ENCODE assay signal across 7 mouse cellular contexts in the genomic region with DNA sequence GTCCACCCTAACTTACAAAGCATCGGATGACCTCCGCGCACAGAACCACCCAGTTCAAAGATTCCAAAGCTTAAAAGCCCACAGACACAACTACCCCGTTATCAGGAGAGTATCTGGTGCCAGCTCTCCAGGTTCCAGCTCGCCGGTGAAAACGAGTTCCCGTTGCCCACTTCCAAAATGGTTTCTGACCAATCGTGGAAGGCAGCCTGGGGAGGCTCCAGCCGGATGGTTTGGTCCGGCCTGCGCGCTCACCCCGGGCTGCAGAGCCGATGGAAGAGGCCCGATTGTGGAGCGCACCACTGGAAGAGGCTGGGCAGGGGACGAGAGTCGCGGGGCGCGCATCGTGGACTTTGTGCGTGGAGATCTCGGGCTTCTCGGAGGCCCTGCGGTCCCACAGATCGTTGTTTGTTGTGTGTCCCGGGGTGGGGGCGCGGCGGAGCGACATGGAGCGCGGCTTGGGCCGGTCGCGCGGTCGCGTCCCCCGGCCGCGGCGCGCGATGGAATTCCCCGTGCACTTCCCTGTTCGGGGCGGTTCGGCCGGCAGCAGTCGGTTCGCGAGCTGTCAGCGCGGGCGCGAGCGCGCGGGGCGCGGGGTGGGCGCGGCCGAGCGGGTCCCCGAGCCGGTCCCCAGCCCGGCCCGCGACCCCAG. TPM values are rescaled to one million over a fixed set of nuclear protein-coding genes. Genes with fewer than 3 reads are reported as not detected.
A peak's percentile ranks its signal among the peaks of the same experiment; 100 is the strongest.
DNase-seq lines count a peak whose midpoint lies in the region; ATAC-seq lines count a peak whose summit lies in the region.

Gene Ankrd13a, plus strand, starts transcription at position 275 of the 649 bp plus-strand sequence.

- peak; percentile 95 for DNase-seq in adrenal gland, postnatal 14 days
- DNase-seq in embryonic facial prominence, embryonic 11.5 days (ENCODE audit: low spot score), result peak; percentile 94
- peak; percentile 91 for DNase-seq in kidney, adult 11 months
- DNase-seq in limb, embryonic 10.5 days (ENCODE audit: low spot score), result peak; percentile 93
- DNase-seq in spleen, adult 12 weeks (ENCODE audit: low spot score), result peak; percentile 86

- H3K36me3 ChIP-seq in embryonic facial prominence, embryonic 11.5 days (replicated peaks; ENCODE audit: control insufficient read depth, insufficient read depth, low read depth, low read length), result no peaks in the 10 kb centered on the region
- H3K36me3 ChIP-seq in limb, embryonic 10.5 days, result no peaks in the 10 kb centered on the region
- H3K36me3 ChIP-seq in midbrain, embryonic 13.5 days, result no peaks in the 10 kb centered on the region

- H3K4me3 ChIP-seq in embryonic facial prominence, embryonic 11.5 days (ENCODE audit: low read depth, low read length), result peak within 1 kb of the TSS; percentile 90
- peak within 1 kb of the TSS; percentile 100 for H3K4me3 ChIP-seq in limb, embryonic 10.5 days
- peak within 1 kb of the TSS; percentile 99 for H3K4me3 ChIP-seq in midbrain, embryonic 13.5 days (replicated peaks)

- ATAC-seq in embryonic facial prominence, embryonic 11.5 days (replicated peaks; ENCODE audit: insufficient number of reproducible peaks, low FRiP score, low TSS enrichment, low read depth), result peak; percentile 83
- ATAC-seq in granulocyte monocyte progenitor cell, adult 5-6 weeks (replicated peaks; ENCODE audit: poor library complexity, severe bottlenecking), result peak; percentile 58
- ATAC-seq in midbrain, embryonic 13.5 days, result peak; percentile 89

- under 1% methylated on average over 69 of the region's 73 CpGs for WGBS in embryonic facial prominence, embryonic 11.5 days
- 0% methylated on average over 68 of the region's 73 CpGs for WGBS in limb, embryonic 10.5 days
- under 1% methylated on average over 69 of the region's 73 CpGs for WGBS in midbrain, embryonic 13.5 days

- peak within 1 kb of the TSS; percentile 92 for H3K9ac ChIP-seq in embryonic facial prominence, embryonic 11.5 days (replicated peaks; ENCODE audit: low read length)
- H3K9ac ChIP-seq in midbrain, embryonic 13.5 days (replicated peaks), result peak within 1 kb of the TSS; percentile 98

- H3K4me1 ChIP-seq in embryonic facial prominence, embryonic 11.5 days (ENCODE audit: control insufficient read depth, insufficient read depth, low read length), result no peaks in the 10 kb centered on the region
- H3K4me1 ChIP-seq in limb, embryonic 10.5 days, result peaks cover 37% of the 10 kb centered on the region
- peaks cover 67% of the 10 kb centered on the region for H3K4me1 ChIP-seq in midbrain, embryonic 13.5 days (replicated peaks)

- peak within 1 kb of the TSS; percentile 82 for H3K4me2 ChIP-seq in embryonic facial prominence, embryonic 11.5 days (ENCODE audit: low read depth, low read length)
- H3K4me2 ChIP-seq in midbrain, embryonic 13.5 days (replicated peaks), result peak within 1 kb of the TSS; percentile 91

- peak within 1 kb of the TSS; percentile 77 for H3K27ac ChIP-seq in embryonic facial prominence, embryonic 11.5 days (replicated peaks; ENCODE audit: low read depth, low read length)
- peak within 1 kb of the TSS; percentile 99 for H3K27ac ChIP-seq in limb, embryonic 10.5 days
- peak within 1 kb of the TSS; percentile 94 for H3K27ac ChIP-seq in midbrain, embryonic 13.5 days

- H3K9me3 ChIP-seq in embryonic facial prominence, embryonic 11.5 days (replicated peaks; ENCODE audit: control insufficient read depth, low read length), result no peaks in the 10 kb centered on the region
- H3K9me3 ChIP-seq in limb, embryonic 10.5 days (replicated peaks), result no peaks in the 10 kb centered on the region
- no peaks in the 10 kb centered on the region for H3K9me3 ChIP-seq in midbrain, embryonic 13.5 days

- no peaks in the 10 kb centered on the region for H3K27me3 ChIP-seq in embryonic facial prominence, embryonic 11.5 days (ENCODE audit: control insufficient read depth, insufficient read depth, low read length)
- H3K27me3 ChIP-seq in limb, embryonic 10.5 days (ENCODE audit: low read depth, poor library complexity, severe bottlenecking), result no peaks in the 10 kb centered on the region
- no peaks in the 10 kb centered on the region for H3K27me3 ChIP-seq in midbrain, embryonic 13.5 days

RNA-seq across cellular contexts. Expression of gene Ankrd13a, which starts in this region (rescaled TPM):
- total RNA-seq in adrenal gland, postnatal 14 days (2021), result 89.4 and 95.0 TPM in 2 replicates
- 58.3 and 60.4 TPM in 2 replicates for polyA plus RNA-seq in embryonic facial prominence, embryonic 11.5 days (2014; fragmentation: Nextera tagmentation; extraction: Ambion mirVana)
- 271 and 278 TPM in 2 replicates for total RNA-seq in granulocyte monocyte progenitor cell, adult 5-6 weeks (2014; fragmentation: Nextera tagmentation)
- total RNA-seq in granulocyte monocyte progenitor cell, adult 5-6 weeks (2017), result 310 and 331 TPM in 2 replicates
- polyA plus RNA-seq in limb, embryonic 10.5 days (2016; fragmentation: Nextera tagmentation; extraction: Ambion mirVana), result 43.1 and 44.0 TPM in 2 replicates
- 34.9 and 48.3 TPM in 2 replicates for polyA plus RNA-seq in midbrain, embryonic 13.5 days (2015; fragmentation: Nextera tagmentation; extraction: Ambion mirVana)

Comparison
In these comparisons a context has a peak if more than half of its experiments do, and no peak if none do; other contexts are left out.
1. Peak in every context shown above with its lines: DNase-seq, ATAC-seq, H3K4me3 ChIP-seq and H3K27ac ChIP-seq.